Mouse (Mus musculus): ENCODE measurements around the gene Gprc5d. TPM values are rescaled to one million over a fixed set of nuclear protein-coding genes. Genes with fewer than 3 reads are reported as not detected.

Gprc5d gene
- polyA plus RNA-seq (2012; rRNA removed) (0.10 and 0.23 TPM in 2 replicates), polyA plus RNA-seq (2014; fragmentation: Nextera tagmentation; extraction: Ambion mirVana) (0.19 TPM in 1 of 2 replicates, not detected in the other)

- Histone ChIP-seq H3K27me3 (ENCODE audit: control insufficient read depth, insufficient read depth, low read length) (no peaks in the 10 kb centered on the region), H3K4me2 (replicated peaks; ENCODE audit: low read depth, low read length, severe bottlenecking) (no peak within 1 kb of the TSS), H3K9ac (ENCODE audit: low read depth, low read length, severe bottlenecking) (no peak within 1 kb of the TSS), H3K27ac (replicated peaks; ENCODE audit: low read depth, low read length) (no peak within 1 kb of the TSS), H3K4me3 (replicated peaks; ENCODE audit: low read length) (no peak within 1 kb of the TSS), H3K4me1 (ENCODE audit: control insufficient read depth, insufficient read depth, low read length) (no peaks in the 10 kb centered on the region), H3K9me3 (ENCODE audit: control insufficient read depth, low read length) (no peaks in the 10 kb centered on the region), H3K36me3 (ENCODE audit: control insufficient read depth, insufficient read depth, low read length) (no peaks in the 10 kb centered on the region)
- ATAC-seq (ENCODE audit: low FRiP score, low read depth), result no peak
- TF ChIP-seq POLR2A (IDR thresholded peaks at IDR 0.05; ENCODE audit: borderline replicate concordance, extremely low read depth, insufficient read depth, insufficient read length), result no peak
- WGBS, result 88% methylated on average over 5 of the region's 5 CpGs
- no peak for DNase-seq (ENCODE audit: low spot score)
Observed at GRCm38 (mm10) chr6:135118183-135118582, at the start of gene Gprc5d. TSS of gene Gprc5d (minus strand) at chr6:135118283.

- Histone ChIP-seq H3K4me2 (replicated peaks; ENCODE audit: low read depth, low read length, severe bottlenecking) (no peak overlapping the region), H3K9me3 (ENCODE audit: control insufficient read depth, low read length) (no peaks in the 10 kb centered on the region), H3K4me3 (replicated peaks; ENCODE audit: low read length) (no peak overlapping the region), H3K36me3 (ENCODE audit: control insufficient read depth, insufficient read depth, low read length) (no peaks in the 10 kb centered on the region), H3K4me1 (ENCODE audit: control insufficient read depth, insufficient read depth, low read length) (0 out of 2 replicates have a peak, but pooled peaks cover 4% of the 10 kb centered on the region), H3K27me3 (ENCODE audit: control insufficient read depth, insufficient read depth, low read length) (no peaks in the 10 kb centered on the region), H3K27ac (replicated peaks; ENCODE audit: low read depth, low read length) (no peak overlapping the region), H3K9ac (ENCODE audit: low read depth, low read length, severe bottlenecking) (no peak overlapping the region)
- 67% methylated on average over 5 of the region's 5 CpGs for WGBS
- DNase-seq (ENCODE audit: low spot score), result no peak
- ATAC-seq (ENCODE audit: low FRiP score, low read depth), result no peak
- TF ChIP-seq POLR2A (IDR thresholded peaks at IDR 0.05; ENCODE audit: borderline replicate concordance, extremely low read depth, insufficient read depth, insufficient read length), result no peak
Observed at GRCm38 (mm10) chr6:135166712-135167111, 48.6 kb upstream of the Gprc5d start.

- Histone ChIP-seq H3K4me1 (ENCODE audit: control insufficient read depth, insufficient read depth, low read length) (0 out of 2 replicates have a peak, but pooled peaks cover 4% of the 10 kb centered on the region), H3K4me2 (replicated peaks; ENCODE audit: low read depth, low read length, severe bottlenecking) (no peak overlapping the region), H3K9ac (ENCODE audit: low read depth, low read length, severe bottlenecking) (no peak overlapping the region), H3K36me3 (ENCODE audit: control insufficient read depth, insufficient read depth, low read length) (no peaks in the 10 kb centered on the region), H3K4me3 (replicated peaks; ENCODE audit: low read length) (no peak overlapping the region), H3K9me3 (ENCODE audit: control insufficient read depth, low read length) (no peaks in the 10 kb centered on the region), H3K27ac (replicated peaks; ENCODE audit: low read depth, low read length) (no peak overlapping the region), H3K27me3 (ENCODE audit: control insufficient read depth, insufficient read depth, low read length) (no peaks in the 10 kb centered on the region)
- ATAC-seq (ENCODE audit: low FRiP score, low read depth), result no peak
- TF ChIP-seq POLR2A (IDR thresholded peaks at IDR 0.05; ENCODE audit: borderline replicate concordance, extremely low read depth, insufficient read depth, insufficient read length), result no peak
- no peak for DNase-seq (ENCODE audit: low spot score)
- WGBS, result 97% methylated on average over 3 of the region's 3 CpGs
Observed at GRCm38 (mm10) chr6:135166262-135166661, 48.2 kb upstream of the Gprc5d start.

- no peak overlapping the region for H3K27ac ChIP-seq (replicated peaks; ENCODE audit: low read depth, low read length)
- H3K4me2 ChIP-seq (replicated peaks; ENCODE audit: low read depth, low read length, severe bottlenecking), result no peak overlapping the region
- no peaks in the 10 kb centered on the region for H3K9me3 ChIP-seq (ENCODE audit: control insufficient read depth, low read length)
- ATAC-seq (ENCODE audit: low FRiP score, low read depth) (no peak), DNase-seq (ENCODE audit: low spot score) (no peak)
- 66% methylated on average over 2 of the region's 2 CpGs for WGBS
- no peak for TF ChIP-seq POLR2A (IDR thresholded peaks at IDR 0.05; ENCODE audit: borderline replicate concordance, extremely low read depth, insufficient read depth, insufficient read length)
- 0 out of 2 replicates have a peak, but pooled peaks cover 4% of the 10 kb centered on the region for H3K4me1 ChIP-seq (ENCODE audit: control insufficient read depth, insufficient read depth, low read length)
- H3K36me3 ChIP-seq (ENCODE audit: control insufficient read depth, insufficient read depth, low read length), result no peaks in the 10 kb centered on the region
- H3K9ac ChIP-seq (ENCODE audit: low read depth, low read length, severe bottlenecking), result no peak overlapping the region
- H3K27me3 ChIP-seq (ENCODE audit: control insufficient read depth, insufficient read depth, low read length), result no peaks in the 10 kb centered on the region
- H3K4me3 ChIP-seq (replicated peaks; ENCODE audit: low read length), result no peak overlapping the region
Observed at GRCm38 (mm10) chr6:135165706-135166105, 47.6 kb upstream of the Gprc5d start.

GRCm38 (mm10) chr6:135165191-135165590, 47.1 kb upstream of the Gprc5d start:
- ATAC-seq (ENCODE audit: low FRiP score, low read depth), result no peak
- 69% methylated on average over 3 of the region's 3 CpGs for WGBS
- no peak overlapping the region for H3K4me2 ChIP-seq (replicated peaks; ENCODE audit: low read depth, low read length, severe bottlenecking)
- H3K36me3 ChIP-seq (ENCODE audit: control insufficient read depth, insufficient read depth, low read length), result no peaks in the 10 kb centered on the region
- no peak overlapping the region for H3K4me3 ChIP-seq (replicated peaks; ENCODE audit: low read length)
- no peaks in the 10 kb centered on the region for H3K27me3 ChIP-seq (ENCODE audit: control insufficient read depth, insufficient read depth, low read length)
- H3K4me1 ChIP-seq (ENCODE audit: control insufficient read depth, insufficient read depth, low read length), result 0 out of 2 replicates have a peak, but pooled peaks cover 4% of the 10 kb centered on the region
- no peaks in the 10 kb centered on the region for H3K9me3 ChIP-seq (ENCODE audit: control insufficient read depth, low read length)
- no peak overlapping the region for H3K27ac ChIP-seq (replicated peaks; ENCODE audit: low read depth, low read length)
- TF ChIP-seq POLR2A (IDR thresholded peaks at IDR 0.05; ENCODE audit: borderline replicate concordance, extremely low read depth, insufficient read depth, insufficient read length), result no peak
- no peak overlapping the region for H3K9ac ChIP-seq (ENCODE audit: low read depth, low read length, severe bottlenecking)
- no peak for DNase-seq (ENCODE audit: low spot score)

Measured in limb, embryonic 14.5 days (tissue).